Mouse (Mus musculus) spleen, adult 2 months (tissue): ENCODE measurements around the gene Slc7a4.

Source experiments
- CTCF ChIP-seq: fragments of 200-500 bp; IDR thresholded peaks from 2 replicates; pipeline ENCODE4 v1.5.1; 2011; ENCODE audit warnings: mild to moderate bottlenecking, inconsistent platforms; ENCODE audit not compliant: insufficient read depth, insufficient read length, insufficient replicate concordance; ENCODE audit errors: extremely low read depth
- POLR2A ChIP-seq: fragments of 200-500 bp; IDR thresholded peaks from 2 replicates; pipeline ENCODE4 v1.6.1; 2011; ENCODE audit warnings: low read depth, low read length, inconsistent platforms

- TF ChIP-seq CTCF, result no peak
- no peak for TF ChIP-seq POLR2A
These were observed 16.8 kb downstream of the Slc7a4 start for GRCm38 (mm10) chr16:17566186-17566585.
